Mouse (Mus musculus): ENCODE measurements around the gene Pp2d1.

GRCm38 (mm10) chr17:53561458-53562029, 22.3 kb upstream of the Pp2d1 start:
- TF ChIP-seq CTCF (IDR thresholded peaks at IDR 0.05; ENCODE audit: insufficient read depth, low read length) (no peak), POLR2A (IDR thresholded peaks at IDR 0.05; ENCODE audit: borderline replicate concordance, extremely low read depth, low read depth, low read length) (no peak)
